Mouse (Mus musculus): ENCODE results near the gene Hist2h3c1. TPM values are rescaled to one million over a fixed set of nuclear protein-coding genes. Genes with fewer than 3 reads are reported as not detected.
A peak's percentile ranks its signal among the peaks of the same experiment; 100 is the strongest.
"Not testable (repeated sequence)": the region's sequence is repeated elsewhere in the genome, so short reads cannot be mapped to it uniquely, and the experiment has no call there.

The Hist2h3c1 gene
- polyA plus RNA-seq, 1 experiment from 2014 or later = 1.6 TPM

GRCm38 (mm10) chr3:96273591-96274465 lies 27.3 kb downstream of the Hist2h3c1 start:
- no peaks in the 10 kb centered on the region for H3K36me3 ChIP-seq (replicated peaks; ENCODE audit: control insufficient read depth, insufficient read depth)
- no peak for ATAC-seq (ENCODE audit: low FRiP score)
- H3K9ac ChIP-seq = no peak overlapping the region
- no peak overlapping the region for H3K27ac ChIP-seq
- no peaks in the 10 kb centered on the region for H3K9me3 ChIP-seq (ENCODE audit: control insufficient read depth, low read length)
- no peak for DNase-seq (ENCODE audit: low spot score)
- H3K4me2 ChIP-seq (replicated peaks) = no peak overlapping the region
- H3K4me1 ChIP-seq (replicated peaks; ENCODE audit: control insufficient read depth, insufficient read depth, low read length) = 0 out of 2 replicates have a peak, but pooled peaks cover 3% of the 10 kb centered on the region
- WGBS = 92% methylated on average over 17 of the region's 17 CpGs
- no peaks in the 10 kb centered on the region for H3K27me3 ChIP-seq (ENCODE audit: control insufficient read depth, insufficient read depth, low read length)
- no peak overlapping the region for H3K4me3 ChIP-seq (replicated peaks; ENCODE audit: low read length)

DNA sequence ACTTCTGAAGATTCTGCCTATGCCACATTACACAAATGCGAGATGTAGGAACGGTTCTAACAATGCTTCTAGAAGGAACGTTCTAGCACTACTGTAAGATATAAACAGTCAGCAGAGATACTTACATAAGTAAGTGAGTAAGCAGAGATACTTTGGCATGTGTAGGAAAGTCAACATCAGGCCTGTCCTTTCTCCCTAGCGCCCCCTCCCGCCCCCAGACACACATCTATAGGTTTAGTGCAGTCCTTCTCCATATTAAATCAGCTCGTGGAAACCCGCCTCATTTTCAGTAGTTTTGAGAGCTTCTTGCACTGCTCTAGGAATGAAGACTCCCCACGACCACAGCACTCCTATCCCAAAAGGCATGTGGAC lies 30.9 kb downstream of the Hist2h3c1 start:
- Histone ChIP-seq H3K27ac (0 out of 2 replicates have a peak overlapping the region, but pooled peaks have one; percentile 87), H3K36me3 (replicated peaks; ENCODE audit: control insufficient read depth, insufficient read depth) (no peaks in the 10 kb centered on the region), H3K4me3 (replicated peaks; ENCODE audit: low read length) (peak overlapping the region; percentile 44), H3K4me1 (replicated peaks; ENCODE audit: control insufficient read depth, insufficient read depth, low read length) (0 out of 2 replicates have a peak, but pooled peaks cover 3% of the 10 kb centered on the region), H3K27me3 (ENCODE audit: control insufficient read depth, insufficient read depth, low read length) (peaks cover 4% of the 10 kb centered on the region; the same call in 1 of the 2 replicates), H3K9ac (peak overlapping the region; percentile 62), H3K9me3 (ENCODE audit: control insufficient read depth, low read length) (no peaks in the 10 kb centered on the region), H3K4me2 (replicated peaks) (peak overlapping the region; percentile 66)
- ATAC-seq (ENCODE audit: low FRiP score) (no peak), DNase-seq (ENCODE audit: low spot score) (peak; percentile 47)
- whole genome bisulfite sequencing = 14% methylated on average over 8 of the region's 8 CpGs

DNA sequence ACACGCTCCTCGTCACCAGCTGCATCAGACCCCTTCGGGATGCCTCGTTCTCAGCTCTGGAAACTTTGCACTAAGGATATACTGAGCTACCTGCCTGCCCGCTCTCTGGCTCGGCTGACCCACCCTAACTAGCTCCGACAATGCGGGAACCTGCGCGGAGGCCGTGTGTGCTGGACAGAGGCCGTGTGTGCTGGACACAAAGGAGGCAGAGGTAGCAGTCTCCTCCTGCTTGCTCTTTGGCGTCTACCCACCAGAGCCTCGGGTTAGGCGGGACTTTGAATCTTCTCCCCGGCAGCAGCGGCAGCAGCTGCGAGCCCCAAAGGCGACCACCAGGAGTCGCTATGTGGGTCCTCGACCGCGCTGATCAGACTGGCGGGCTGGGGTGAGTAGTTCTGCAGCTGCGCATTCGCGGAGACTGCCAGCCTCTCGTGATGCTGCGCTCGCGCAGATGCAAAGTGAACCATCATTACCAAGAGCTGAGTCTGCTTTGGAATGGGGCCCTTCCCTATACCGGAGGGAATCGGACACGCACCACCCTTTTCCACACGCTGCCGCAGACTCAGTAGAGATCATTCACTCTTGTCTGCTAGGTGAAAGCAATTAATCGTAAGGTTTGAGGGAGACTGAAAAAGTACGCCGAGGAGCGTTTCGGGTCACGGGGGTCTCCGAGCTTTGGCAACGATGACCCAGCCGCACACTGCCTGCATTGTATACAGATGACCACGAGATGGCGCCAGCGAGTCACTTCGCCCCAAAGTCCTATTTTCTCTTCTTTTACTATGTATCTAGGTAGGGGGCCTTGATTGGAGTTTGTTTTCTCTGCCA lies 31.5 kb downstream of the Hist2h3c1 start:
- H3K4me3 ChIP-seq (replicated peaks; ENCODE audit: low read length) = peak overlapping the region; percentile 44
- H3K4me2 ChIP-seq (replicated peaks) = peak overlapping the region; percentile 66
- peaks cover 10% of the 10 kb centered on the region; the same call in 1 of the 2 replicates for H3K27me3 ChIP-seq (ENCODE audit: control insufficient read depth, insufficient read depth, low read length)
- under 1% methylated on average over 49 of the region's 49 CpGs for WGBS
- H3K36me3 ChIP-seq (replicated peaks; ENCODE audit: control insufficient read depth, insufficient read depth) = no peaks in the 10 kb centered on the region
- ATAC-seq (ENCODE audit: low FRiP score) = peak; percentile 98
- peak; percentile 89 for DNase-seq (ENCODE audit: low spot score)
- no peaks in the 10 kb centered on the region for H3K9me3 ChIP-seq (ENCODE audit: control insufficient read depth, low read length)
- 0 out of 2 replicates have a peak, but pooled peaks cover 3% of the 10 kb centered on the region for H3K4me1 ChIP-seq (replicated peaks; ENCODE audit: control insufficient read depth, insufficient read depth, low read length)
- peak overlapping the region; percentile 62 for H3K9ac ChIP-seq
- peak overlapping the region; percentile 87 for H3K27ac ChIP-seq

- Histone ChIP-seq H3K27ac (no peak overlapping the region), H3K4me3 (replicated peaks; ENCODE audit: low read length) (no peak overlapping the region), H3K9ac (no peak overlapping the region), H3K9me3 (ENCODE audit: control insufficient read depth, low read length) (no peaks in the 10 kb centered on the region), H3K4me2 (replicated peaks) (no peak overlapping the region), H3K27me3 (ENCODE audit: control insufficient read depth, insufficient read depth, low read length) (peaks cover 31% of the 10 kb centered on the region; the same call in 1 of the 2 replicates), H3K36me3 (replicated peaks; ENCODE audit: control insufficient read depth, insufficient read depth) (no peaks in the 10 kb centered on the region), H3K4me1 (replicated peaks; ENCODE audit: control insufficient read depth, insufficient read depth, low read length) (0 out of 2 replicates have a peak, but pooled peaks cover 3% of the 10 kb centered on the region)
- WGBS = 53% methylated on average over 6 of the region's 6 CpGs
- DNase-seq (ENCODE audit: low spot score) = no peak
- no peak for ATAC-seq (ENCODE audit: low FRiP score)
Observed at GRCm38 (mm10) chr3:96280660-96281059, 34.2 kb downstream of the Hist2h3c1 start.

DNA sequence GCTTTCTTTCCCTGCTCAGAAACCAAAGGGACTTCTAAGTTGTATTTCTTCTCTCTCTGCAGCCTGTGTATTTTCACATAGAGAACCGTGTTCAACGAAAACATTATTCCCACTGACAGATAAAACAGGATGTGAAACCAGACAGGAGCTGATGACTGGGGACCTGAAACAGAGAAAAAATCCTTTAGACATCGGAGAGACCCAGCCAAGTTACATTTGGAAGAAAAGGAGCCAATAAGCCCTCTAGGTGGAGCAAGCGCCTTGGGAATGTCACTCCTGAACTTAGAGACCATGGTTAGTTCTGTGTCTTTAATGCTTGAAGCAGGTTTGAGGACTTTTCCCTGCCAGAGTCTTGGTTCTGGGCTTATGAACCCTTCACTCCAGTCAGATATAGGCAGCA lies 38.0 kb downstream of the Hist2h3c1 start:
- H3K9ac ChIP-seq = no peak overlapping the region
- H3K27me3 ChIP-seq (ENCODE audit: control insufficient read depth, insufficient read depth, low read length) = peaks cover 31% of the 10 kb centered on the region; the same call in 1 of the 2 replicates
- H3K27ac ChIP-seq = no peak overlapping the region
- H3K9me3 ChIP-seq (ENCODE audit: control insufficient read depth, low read length) = no peaks in the 10 kb centered on the region
- H3K36me3 ChIP-seq (replicated peaks; ENCODE audit: control insufficient read depth, insufficient read depth) = no peaks in the 10 kb centered on the region
- no peak for ATAC-seq (ENCODE audit: low FRiP score)
- H3K4me1 ChIP-seq (replicated peaks; ENCODE audit: control insufficient read depth, insufficient read depth, low read length) = no peaks in the 10 kb centered on the region
- peak; percentile 71 for DNase-seq (ENCODE audit: low spot score)
- no peak overlapping the region for H3K4me3 ChIP-seq (replicated peaks; ENCODE audit: low read length)
- WGBS = 27% methylated on average over 4 of the region's 4 CpGs
- H3K4me2 ChIP-seq (replicated peaks) = no peak overlapping the region

GRCm38 (mm10) chr3:96287334-96287733 lies 40.8 kb downstream of the Hist2h3c1 start:
- 89% methylated on average over 11 of the region's 11 CpGs for WGBS
- not testable (repeated sequence) for ATAC-seq (ENCODE audit: low FRiP score); H3K4me3 ChIP-seq (replicated peaks; ENCODE audit: low read length); H3K4me2 ChIP-seq (replicated peaks); DNase-seq (ENCODE audit: low spot score); H3K27ac ChIP-seq; H3K4me1 ChIP-seq (replicated peaks; ENCODE audit: control insufficient read depth, insufficient read depth, low read length); H3K9me3 ChIP-seq (ENCODE audit: control insufficient read depth, low read length); H3K36me3 ChIP-seq (replicated peaks; ENCODE audit: control insufficient read depth, insufficient read depth); H3K9ac ChIP-seq
- H3K27me3 ChIP-seq (ENCODE audit: control insufficient read depth, insufficient read depth, low read length) = peaks cover 27% of the 10 kb centered on the region; the same call in 1 of the 2 replicates

DNA sequence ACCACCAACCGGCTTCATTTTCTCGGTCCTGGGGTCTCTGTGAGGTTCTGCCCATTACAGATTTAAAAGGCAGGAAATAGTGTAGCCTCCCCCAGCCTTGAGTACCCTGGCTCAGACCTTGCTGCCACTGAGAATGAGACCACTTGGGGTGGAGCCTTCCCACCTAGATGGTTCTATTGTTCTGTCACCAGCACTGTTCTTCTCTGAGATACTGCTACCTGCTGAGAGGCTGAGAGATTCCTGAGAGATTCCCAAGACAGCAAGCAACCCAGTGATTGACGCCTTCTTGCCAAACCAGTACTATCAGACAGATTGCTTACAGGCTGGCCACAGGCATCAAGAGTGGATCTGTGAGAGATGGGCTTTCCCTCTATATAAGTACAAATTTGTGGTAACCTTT lies 42.7 kb downstream of the Hist2h3c1 start:
- no peak for ATAC-seq (ENCODE audit: low FRiP score)
- 75% methylated on average over 3 of the region's 3 CpGs for WGBS
- H3K4me3 ChIP-seq (replicated peaks; ENCODE audit: low read length) = no peak overlapping the region
- no peaks in the 10 kb centered on the region for H3K9me3 ChIP-seq (ENCODE audit: control insufficient read depth, low read length)
- H3K36me3 ChIP-seq (replicated peaks; ENCODE audit: control insufficient read depth, insufficient read depth) = no peaks in the 10 kb centered on the region
- no peak overlapping the region for H3K27ac ChIP-seq
- H3K4me2 ChIP-seq (replicated peaks) = no peak overlapping the region
- H3K27me3 ChIP-seq (ENCODE audit: control insufficient read depth, insufficient read depth, low read length) = peaks cover 11% of the 10 kb centered on the region; the same call in 1 of the 2 replicates
- no peak for DNase-seq (ENCODE audit: low spot score)
- H3K9ac ChIP-seq = no peak overlapping the region
- H3K4me1 ChIP-seq (replicated peaks; ENCODE audit: control insufficient read depth, insufficient read depth, low read length) = no peaks in the 10 kb centered on the region

DNA sequence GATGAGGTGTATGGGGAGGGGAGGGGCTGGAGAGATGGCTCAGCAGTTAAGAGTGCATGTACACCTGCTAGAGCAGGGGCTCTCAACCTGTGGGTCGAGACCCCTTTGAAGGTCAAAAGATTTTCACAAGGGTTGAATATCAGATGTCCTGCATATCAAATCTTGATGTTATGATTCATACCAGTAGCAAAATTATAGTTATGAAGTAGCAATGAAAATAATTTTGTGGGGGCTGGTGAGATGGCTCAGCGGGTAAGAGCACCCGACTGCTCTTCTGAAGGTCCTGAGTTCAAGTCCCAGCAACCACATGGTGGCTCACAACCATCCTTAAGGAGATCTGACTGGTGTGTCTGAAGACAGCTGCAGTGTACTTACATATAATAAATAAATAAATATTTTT lies 44.2 kb downstream of the Hist2h3c1 start:
- H3K4me1 ChIP-seq (replicated peaks; ENCODE audit: control insufficient read depth, insufficient read depth, low read length); H3K9me3 ChIP-seq (ENCODE audit: control insufficient read depth, low read length); H3K4me3 ChIP-seq (replicated peaks; ENCODE audit: low read length); H3K4me2 ChIP-seq (replicated peaks); H3K36me3 ChIP-seq (replicated peaks; ENCODE audit: control insufficient read depth, insufficient read depth); ATAC-seq (ENCODE audit: low FRiP score); H3K27ac ChIP-seq; DNase-seq (ENCODE audit: low spot score); H3K9ac ChIP-seq; H3K27me3 ChIP-seq (ENCODE audit: control insufficient read depth, insufficient read depth, low read length): not testable (repeated sequence)
- 95% methylated on average over 3 of the region's 3 CpGs for WGBS

GRCm38 (mm10) chr3:96292641-96293040 lies 46.2 kb downstream of the Hist2h3c1 start:
- Histone ChIP-seq H3K27ac (no peak overlapping the region), H3K9me3 (ENCODE audit: control insufficient read depth, low read length) (no peaks in the 10 kb centered on the region), H3K4me1 (replicated peaks; ENCODE audit: control insufficient read depth, insufficient read depth, low read length) (no peaks in the 10 kb centered on the region), H3K27me3 (ENCODE audit: control insufficient read depth, insufficient read depth, low read length) (no peaks in the 10 kb centered on the region), H3K4me3 (replicated peaks; ENCODE audit: low read length) (no peak overlapping the region), H3K36me3 (replicated peaks; ENCODE audit: control insufficient read depth, insufficient read depth) (no peaks in the 10 kb centered on the region), H3K9ac (no peak overlapping the region), H3K4me2 (replicated peaks) (no peak overlapping the region)
- ATAC-seq (ENCODE audit: low FRiP score) = no peak
- no peak for DNase-seq (ENCODE audit: low spot score)
- 69% methylated on average over 6 of the region's 6 CpGs for WGBS
